Mouse (Mus musculus): Measurements from ENCODE around the gene Enpp6. TPM values are rescaled to one million over a fixed set of nuclear protein-coding genes. Genes with fewer than 3 reads are reported as not detected.

Enpp6 gene
- total and polyA plus RNA-seq, 2 experiments: 1.0 to 1.7 TPM

DNA sequence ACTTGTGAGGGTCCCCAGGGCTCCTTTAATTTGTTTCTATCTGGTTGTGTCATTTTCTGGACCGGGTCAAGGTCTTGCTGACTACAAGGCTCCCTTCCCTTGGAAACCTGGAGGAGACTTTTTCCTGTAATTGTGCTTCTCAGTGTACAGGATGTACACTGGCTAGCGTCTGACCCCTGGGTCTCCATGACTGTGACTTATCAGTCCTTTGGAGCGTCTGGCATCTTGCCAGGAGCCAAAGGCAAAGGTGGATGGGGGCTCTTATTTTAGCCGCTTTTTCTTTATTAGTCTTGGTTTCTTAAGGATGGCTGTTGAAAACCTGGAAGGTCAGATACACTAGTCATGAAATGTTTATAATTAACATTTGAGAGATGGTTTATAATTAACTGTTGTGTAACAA, 3.9 kb upstream of the Enpp6 start:
- Histone ChIP-seq H3K36me3 (ENCODE audit: control insufficient read depth, insufficient read depth, low read length) (no peaks in the 10 kb centered on the region), H3K27me3 (ENCODE audit: control insufficient read depth, insufficient read depth, low read length) (no peaks in the 10 kb centered on the region), H3K27ac (replicated peaks; ENCODE audit: insufficient read depth, low read depth, low read length) (no peak overlapping the region), H3K4me1 (ENCODE audit: control insufficient read depth, insufficient read depth, low read length) (no peaks in the 10 kb centered on the region), H3K4me3 (ENCODE audit: insufficient read depth, low read depth, low read length) (no peak overlapping the region), H3K79me2 (ENCODE audit: control insufficient read depth, insufficient read depth, low read length) (no peaks in the 10 kb centered on the region), H3K9ac (ENCODE audit: low read depth, low read length) (no peak overlapping the region)
- 63% methylated on average over 4 of the region's 4 CpGs for WGBS
- TF ChIP-seq CTCF (IDR thresholded peaks at IDR 0.05; ENCODE audit: low read depth, low read length) (no peak), POLR2A (IDR thresholded peaks at IDR 0.05; ENCODE audit: extremely low read depth, insufficient read depth, low read length) (no peak)
- peak; percentile 9 for DNase-seq (ENCODE audit: extremely low read depth, low read depth, low spot score)

DNA sequence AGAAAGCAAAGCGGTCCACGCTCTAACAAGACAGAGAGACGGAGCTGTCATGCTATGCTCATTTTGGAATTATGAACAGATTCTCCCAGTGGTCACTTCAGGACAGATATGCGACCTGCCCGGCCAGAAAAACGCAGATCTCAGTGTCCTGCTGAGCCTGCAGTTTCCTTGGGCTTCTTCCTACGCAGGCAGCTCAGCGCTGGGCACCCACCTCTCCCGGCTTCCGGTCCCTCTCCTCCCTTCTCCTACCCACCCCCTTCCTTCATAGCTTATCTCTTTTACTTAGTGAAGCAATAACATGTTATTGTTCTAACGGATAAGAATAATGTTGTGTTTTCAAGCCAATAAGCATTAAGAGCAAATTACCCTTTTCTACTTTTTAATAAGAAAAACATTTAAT, 2.0 kb upstream of the Enpp6 start:
- H3K36me3 ChIP-seq (ENCODE audit: control insufficient read depth, insufficient read depth, low read length): no peaks in the 10 kb centered on the region
- H3K4me1 ChIP-seq (ENCODE audit: control insufficient read depth, insufficient read depth, low read length): no peaks in the 10 kb centered on the region
- no peak overlapping the region for H3K9ac ChIP-seq (ENCODE audit: low read depth, low read length)
- H3K4me3 ChIP-seq (ENCODE audit: insufficient read depth, low read depth, low read length): no peak overlapping the region
- TF ChIP-seq POLR2A (IDR thresholded peaks at IDR 0.05; ENCODE audit: extremely low read depth, insufficient read depth, low read length) (no peak), CTCF (IDR thresholded peaks at IDR 0.05; ENCODE audit: low read depth, low read length) (no peak)
- H3K27me3 ChIP-seq (ENCODE audit: control insufficient read depth, insufficient read depth, low read length): no peaks in the 10 kb centered on the region
- DNase-seq (ENCODE audit: extremely low read depth, low read depth, low spot score): no peak
- H3K27ac ChIP-seq (replicated peaks; ENCODE audit: insufficient read depth, low read depth, low read length): no peak overlapping the region
- H3K79me2 ChIP-seq (ENCODE audit: control insufficient read depth, insufficient read depth, low read length): no peaks in the 10 kb centered on the region
- WGBS: 74% methylated on average over 11 of the region's 11 CpGs

DNA sequence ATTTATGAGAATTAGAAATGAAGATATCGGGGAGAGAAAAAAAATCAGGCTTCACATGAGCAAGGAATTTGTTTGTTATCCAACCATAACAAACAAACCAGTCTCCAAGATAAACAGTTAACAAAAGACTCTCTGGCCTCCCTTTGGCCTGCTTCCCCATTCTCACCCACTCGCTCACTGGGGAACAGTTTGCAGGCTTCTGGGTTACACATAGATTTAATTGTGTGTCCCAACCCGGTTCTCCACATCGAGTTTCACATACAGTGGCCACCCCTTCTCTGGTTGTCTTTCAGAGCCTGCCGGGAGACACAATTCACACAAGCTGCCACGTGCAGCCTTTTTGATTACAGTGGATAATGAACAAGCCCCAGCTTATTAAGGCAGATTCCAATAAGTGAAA, 1.7 kb downstream of the Enpp6 start:
- no peak for TF ChIP-seq POLR2A (IDR thresholded peaks at IDR 0.05; ENCODE audit: extremely low read depth, insufficient read depth, low read length)
- no peak for TF ChIP-seq CTCF (IDR thresholded peaks at IDR 0.05; ENCODE audit: low read depth, low read length)

DNA sequence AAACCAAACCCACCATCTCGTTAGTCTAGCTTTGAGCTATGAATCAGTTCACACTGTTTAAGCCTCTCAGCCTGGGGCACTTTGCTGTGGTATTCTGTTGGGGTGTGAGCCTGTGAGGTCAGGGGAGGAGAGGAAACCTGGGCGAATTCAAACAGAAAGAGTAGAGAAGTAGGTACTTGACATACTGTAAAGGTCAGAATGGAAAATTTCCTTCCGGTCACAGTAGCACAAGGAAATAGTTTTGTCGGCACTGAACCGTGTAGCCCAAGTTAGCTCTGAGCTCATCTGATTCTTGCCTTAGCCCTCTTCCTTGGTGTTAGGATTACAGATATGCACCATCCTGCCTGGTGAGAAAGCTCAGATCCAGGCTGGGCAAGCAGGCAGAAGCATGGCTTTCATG, 4.4 kb downstream of the Enpp6 start:
- H3K36me3 ChIP-seq (ENCODE audit: control insufficient read depth, insufficient read depth, low read length): no peaks in the 10 kb centered on the region
- H3K9ac ChIP-seq (ENCODE audit: low read depth, low read length): no peak overlapping the region
- 66% methylated on average over 5 of the region's 5 CpGs for WGBS
- H3K27ac ChIP-seq (replicated peaks; ENCODE audit: insufficient read depth, low read depth, low read length): no peak overlapping the region
- no peak overlapping the region for H3K4me3 ChIP-seq (ENCODE audit: insufficient read depth, low read depth, low read length)
- DNase-seq (ENCODE audit: extremely low read depth, low read depth, low spot score): no peak
- no peaks in the 10 kb centered on the region for H3K27me3 ChIP-seq (ENCODE audit: control insufficient read depth, insufficient read depth, low read length)
- H3K79me2 ChIP-seq (ENCODE audit: control insufficient read depth, insufficient read depth, low read length): no peaks in the 10 kb centered on the region
- no peak for TF ChIP-seq CTCF (IDR thresholded peaks at IDR 0.05; ENCODE audit: low read depth, low read length)
- no peak for TF ChIP-seq POLR2A (IDR thresholded peaks at IDR 0.05; ENCODE audit: extremely low read depth, insufficient read depth, low read length)
- H3K4me1 ChIP-seq (ENCODE audit: control insufficient read depth, insufficient read depth, low read length): no peaks in the 10 kb centered on the region; the same call in 1 of the 2 replicates

More for the DNA sequence above, 1.7 kb downstream of the Enpp6 start:
- no peaks in the 10 kb centered on the region for H3K79me2 ChIP-seq (ENCODE audit: control insufficient read depth, insufficient read depth, low read length)
- no peak for DNase-seq (ENCODE audit: extremely low read depth, low read depth, low spot score)
- no peaks in the 10 kb centered on the region for H3K36me3 ChIP-seq (ENCODE audit: control insufficient read depth, insufficient read depth, low read length)
- H3K4me1 ChIP-seq (ENCODE audit: control insufficient read depth, insufficient read depth, low read length): no peaks in the 10 kb centered on the region; the same call in 1 of the 2 replicates
- no peak overlapping the region for H3K4me3 ChIP-seq (ENCODE audit: insufficient read depth, low read depth, low read length)
- no peaks in the 10 kb centered on the region for H3K27me3 ChIP-seq (ENCODE audit: control insufficient read depth, insufficient read depth, low read length)
- H3K27ac ChIP-seq (replicated peaks; ENCODE audit: insufficient read depth, low read depth, low read length): no peak overlapping the region
- no peak overlapping the region for H3K9ac ChIP-seq (ENCODE audit: low read depth, low read length)
- WGBS: 74% methylated on average over 6 of the region's 6 CpGs

DNA sequence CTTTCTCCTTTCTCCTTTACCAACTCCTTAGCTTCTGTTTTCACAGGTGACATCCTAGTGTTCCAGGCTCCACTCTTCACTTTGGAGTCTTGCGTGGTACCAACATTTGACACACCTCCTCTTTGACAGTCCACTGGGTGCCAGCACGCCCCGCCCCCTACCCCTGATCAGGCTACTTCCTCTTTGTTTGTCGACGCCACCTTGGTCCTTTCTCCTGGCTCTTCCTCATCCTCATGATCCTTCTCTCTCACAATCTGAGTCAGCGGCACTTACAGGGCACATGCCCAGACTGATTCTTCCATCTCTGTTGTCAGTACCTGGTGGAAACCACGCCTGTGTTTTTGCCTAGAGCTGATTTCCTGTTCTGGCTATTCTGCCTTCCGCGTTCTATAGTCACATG, 5.9 kb downstream of the Enpp6 start:
- WGBS: 88% methylated on average over 9 of the region's 9 CpGs
- TF ChIP-seq POLR2A (IDR thresholded peaks at IDR 0.05; ENCODE audit: extremely low read depth, insufficient read depth, low read length) (no peak), CTCF (IDR thresholded peaks at IDR 0.05; ENCODE audit: low read depth, low read length) (no peak)
- H3K36me3 ChIP-seq (ENCODE audit: control insufficient read depth, insufficient read depth, low read length): no peaks in the 10 kb centered on the region
- no peak for DNase-seq (ENCODE audit: extremely low read depth, low read depth, low spot score)
- no peaks in the 10 kb centered on the region for H3K79me2 ChIP-seq (ENCODE audit: control insufficient read depth, insufficient read depth, low read length)
- H3K9ac ChIP-seq (ENCODE audit: low read depth, low read length): no peak overlapping the region
- H3K27me3 ChIP-seq (ENCODE audit: control insufficient read depth, insufficient read depth, low read length): no peaks in the 10 kb centered on the region
- H3K4me1 ChIP-seq (ENCODE audit: control insufficient read depth, insufficient read depth, low read length): no peaks in the 10 kb centered on the region; the same call in 1 of the 2 replicates
- H3K4me3 ChIP-seq (ENCODE audit: insufficient read depth, low read depth, low read length): no peak overlapping the region
- H3K27ac ChIP-seq (replicated peaks; ENCODE audit: insufficient read depth, low read depth, low read length): no peak overlapping the region

DNA sequence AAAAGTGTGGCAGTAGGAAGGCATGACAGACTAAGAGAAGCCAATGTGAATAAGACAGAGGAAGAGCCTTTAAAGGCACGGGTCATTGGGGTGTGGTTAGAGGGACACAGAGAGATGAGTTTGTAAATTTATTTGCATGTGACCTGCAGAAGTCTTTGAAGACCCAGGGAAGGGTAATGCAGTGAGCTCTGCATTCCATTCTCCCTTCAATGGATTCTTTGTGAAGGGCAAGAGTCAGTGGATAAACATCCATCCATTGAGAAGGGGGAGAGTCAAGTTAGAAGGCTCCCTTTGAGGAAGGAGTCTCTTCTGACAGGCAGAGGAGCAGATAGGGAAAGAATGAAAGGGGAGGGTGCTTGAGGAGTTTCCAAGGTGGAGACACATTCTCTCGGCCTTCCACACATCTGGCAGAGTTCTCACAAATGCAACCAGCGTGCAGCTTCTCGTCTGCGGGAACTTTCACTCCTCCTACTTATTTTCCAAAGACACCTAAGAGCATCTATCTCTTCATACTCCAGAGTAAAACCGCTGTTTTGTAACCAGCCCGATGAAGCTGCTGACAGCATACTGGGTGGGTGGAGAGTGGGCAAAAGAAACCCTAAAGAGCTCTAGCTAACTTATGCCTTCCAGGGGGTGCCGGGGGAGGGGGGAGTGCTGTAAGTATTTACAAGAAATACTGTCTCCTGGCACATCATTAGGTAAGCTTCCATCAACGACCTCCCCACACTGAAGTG, 9.4 kb downstream of the Enpp6 start:
- Histone ChIP-seq H3K4me3 (ENCODE audit: insufficient read depth, low read depth, low read length) (no peak overlapping the region), H3K4me1 (ENCODE audit: control insufficient read depth, insufficient read depth, low read length) (no peaks in the 10 kb centered on the region), H3K27me3 (ENCODE audit: control insufficient read depth, insufficient read depth, low read length) (no peaks in the 10 kb centered on the region), H3K27ac (replicated peaks; ENCODE audit: insufficient read depth, low read depth, low read length) (no peak overlapping the region), H3K9ac (ENCODE audit: low read depth, low read length) (no peak overlapping the region), H3K36me3 (ENCODE audit: control insufficient read depth, insufficient read depth, low read length) (no peaks in the 10 kb centered on the region), H3K79me2 (ENCODE audit: control insufficient read depth, insufficient read depth, low read length) (no peaks in the 10 kb centered on the region)
- TF ChIP-seq POLR2A (IDR thresholded peaks at IDR 0.05; ENCODE audit: extremely low read depth, insufficient read depth, low read length) (no peak), CTCF (IDR thresholded peaks at IDR 0.05; ENCODE audit: low read depth, low read length) (no peak)
- DNase-seq (ENCODE audit: extremely low read depth, low read depth, low spot score): no peak
- 63% methylated on average over 9 of the region's 9 CpGs for WGBS

All from liver, adult 2 months (tissue).